Mouse (Mus musculus): ENCODE results near the gene Scarb2.
A peak's percentile ranks its signal among the peaks of the same experiment; 100 is the strongest.
"Not testable (repeated sequence)": the region's sequence is repeated elsewhere in the genome, so short reads cannot be mapped to it uniquely, and the experiment has no call there.

Scarb2 gene

DNA sequence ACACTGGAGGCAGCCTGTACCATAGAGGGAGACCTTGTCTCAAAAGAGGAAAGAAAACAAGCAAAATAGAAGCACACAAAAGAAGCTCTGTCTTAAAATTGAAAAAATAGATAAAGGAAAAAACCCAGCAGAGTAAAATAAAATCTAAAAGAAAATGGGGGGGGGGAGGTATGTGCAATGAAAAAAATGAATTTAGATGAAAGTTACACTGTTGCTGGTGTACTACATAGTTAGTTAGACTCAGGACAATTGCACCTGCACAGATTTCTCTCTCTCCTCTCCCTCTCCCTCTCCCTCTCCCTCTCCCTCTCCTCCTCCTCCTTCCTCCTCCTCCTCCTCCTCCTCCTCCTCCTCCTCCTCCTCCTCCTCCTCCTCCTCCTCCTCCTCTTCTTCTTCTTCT lies at the start of gene Scarb2:
Scarb2 (minus strand) TSS at position 101 of the 400 bp plus-strand sequence.
- peaks cover 2% of the 10 kb centered on the region; the same call in 1 of the 2 replicates for H3K27me3 ChIP-seq (ENCODE audit: insufficient read depth, low read length)
- peaks cover 6% of the 10 kb centered on the region for H3K36me3 ChIP-seq (ENCODE audit: insufficient read depth, low read length)
- no peak for TF ChIP-seq POU5F1 (IDR thresholded peaks at IDR 0.05; ENCODE audit: borderline replicate concordance, low read length)
- no peak for TF ChIP-seq NANOG (IDR thresholded peaks at IDR 0.05; ENCODE audit: borderline replicate concordance, low read length)
- TF ChIP-seq CTCF (conservative IDR thresholded peaks at IDR 0.05; ENCODE audit: low read length), result no peak
- peaks cover 29% of the 10 kb centered on the region for H3K9me3 ChIP-seq (ENCODE audit: low read length)
- peak within 1 kb of the TSS; percentile 92 for H3K4me3 ChIP-seq (replicated peaks; ENCODE audit: low read length)
- peaks cover 37% of the 10 kb centered on the region for H3K4me1 ChIP-seq (replicated peaks; ENCODE audit: low read depth, low read length)

DNA sequence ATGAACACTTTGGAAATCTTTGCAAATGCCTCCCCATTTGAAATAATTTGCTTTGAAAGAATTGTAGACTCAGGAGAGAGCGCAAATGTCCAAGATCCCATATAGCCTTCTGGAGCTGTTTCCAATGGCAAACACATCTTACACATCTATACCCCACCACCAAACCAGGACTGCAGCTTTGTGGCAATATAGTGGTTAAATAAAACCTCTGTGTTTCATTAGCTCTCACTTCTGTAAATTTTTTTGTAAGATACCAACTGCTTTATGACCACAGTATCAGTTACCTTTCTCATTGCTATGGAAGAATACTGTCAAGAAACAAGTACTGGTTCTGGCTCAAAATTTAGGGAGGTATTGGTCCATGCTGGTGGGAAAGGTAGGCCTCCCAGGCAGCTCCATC lies 49.3 kb upstream of the Scarb2 start:
- H3K36me3 ChIP-seq (ENCODE audit: insufficient read depth, low read length), result no peaks in the 10 kb centered on the region
- H3K27me3 ChIP-seq (ENCODE audit: insufficient read depth, low read length), result peaks cover 11% of the 10 kb centered on the region
- H3K4me1 ChIP-seq (replicated peaks; ENCODE audit: low read depth, low read length), result 0 out of 2 replicates have a peak, but pooled peaks cover 4% of the 10 kb centered on the region
- H3K9me3 ChIP-seq (ENCODE audit: low read length), result no peaks in the 10 kb centered on the region
- TF ChIP-seq POU5F1 (IDR thresholded peaks at IDR 0.05; ENCODE audit: borderline replicate concordance, low read length) (no peak), NANOG (IDR thresholded peaks at IDR 0.05; ENCODE audit: borderline replicate concordance, low read length) (no peak), CTCF (conservative IDR thresholded peaks at IDR 0.05; ENCODE audit: low read length) (no peak)
- no peak overlapping the region for H3K4me3 ChIP-seq (replicated peaks; ENCODE audit: low read length)

DNA sequence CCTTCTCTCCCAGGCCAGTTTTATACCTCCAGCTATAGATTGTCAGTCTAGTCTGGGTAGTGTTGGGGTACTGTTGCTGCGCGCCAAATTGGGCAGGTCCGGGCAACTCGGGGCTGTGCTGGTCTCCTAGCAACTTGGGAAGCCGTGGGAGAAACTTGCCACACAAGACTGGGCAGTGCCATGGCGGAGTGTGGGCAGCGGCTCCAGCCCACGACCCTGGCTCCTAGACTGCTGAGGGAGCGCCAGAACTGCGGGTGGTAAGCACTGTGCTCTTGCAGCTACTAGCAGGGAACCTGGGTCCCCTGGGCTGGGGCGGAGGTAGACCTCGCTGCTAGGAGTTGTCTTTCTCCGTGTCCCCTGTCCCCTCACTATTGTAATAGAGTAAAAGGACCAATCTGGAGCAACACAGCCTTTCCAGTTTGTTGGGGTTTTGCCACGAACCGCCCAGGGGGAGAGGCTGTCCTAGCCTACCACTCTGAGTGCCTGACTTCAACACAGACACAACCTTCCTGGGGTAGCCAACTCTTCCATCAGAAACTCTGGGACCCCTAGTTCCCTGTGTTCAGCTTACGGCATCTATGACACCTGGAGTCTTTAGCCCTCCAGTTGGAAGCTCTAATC lies 48.4 kb upstream of the Scarb2 start, which contains the start of gene Fam47e:
Fam47e (plus strand) TSS at position 179 of the 621 bp plus-strand sequence.
- Histone ChIP-seq H3K9me3 (ENCODE audit: low read length) (no peaks in the 10 kb centered on the region), H3K27me3 (ENCODE audit: insufficient read depth, low read length) (peaks cover 5% of the 10 kb centered on the region), H3K4me3 (replicated peaks; ENCODE audit: low read length) (peak within 1 kb of the TSS; percentile 67), H3K36me3 (ENCODE audit: insufficient read depth, low read length) (no peaks in the 10 kb centered on the region), H3K4me1 (replicated peaks; ENCODE audit: low read depth, low read length) (0 out of 2 replicates have a peak, but pooled peaks cover 4% of the 10 kb centered on the region)
- no peak for TF ChIP-seq NANOG (IDR thresholded peaks at IDR 0.05; ENCODE audit: borderline replicate concordance, low read length)
- no peak for TF ChIP-seq POU5F1 (IDR thresholded peaks at IDR 0.05; ENCODE audit: borderline replicate concordance, low read length)
- TF ChIP-seq CTCF (conservative IDR thresholded peaks at IDR 0.05; ENCODE audit: low read length), result no peak

DNA sequence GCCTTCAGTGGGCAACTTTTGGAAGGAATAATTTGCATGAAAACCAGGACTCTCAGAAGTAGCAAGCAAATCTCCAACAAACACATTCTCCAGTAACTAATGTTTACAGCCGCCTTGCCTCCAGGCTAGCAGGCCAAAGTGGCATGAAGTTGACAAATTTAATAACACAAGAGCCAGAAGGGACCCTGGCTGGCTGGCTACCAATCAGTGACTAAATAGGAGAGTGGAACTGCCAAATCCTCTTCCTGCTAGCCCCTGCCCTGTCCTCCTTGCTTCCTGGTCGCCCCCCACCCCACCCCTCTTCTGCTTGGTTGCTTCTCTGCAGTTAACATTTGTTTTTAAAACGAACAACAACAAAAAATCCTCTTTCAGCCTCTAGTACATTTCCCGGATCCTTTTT lies 47.8 kb upstream of the Scarb2 start:
- Histone ChIP-seq H3K27me3 (ENCODE audit: insufficient read depth, low read length) (peaks cover 5% of the 10 kb centered on the region), H3K9me3 (ENCODE audit: low read length) (no peaks in the 10 kb centered on the region), H3K4me1 (replicated peaks; ENCODE audit: low read depth, low read length) (0 out of 2 replicates have a peak, but pooled peaks cover 4% of the 10 kb centered on the region), H3K36me3 (ENCODE audit: insufficient read depth, low read length) (no peaks in the 10 kb centered on the region), H3K4me3 (replicated peaks; ENCODE audit: low read length) (peak overlapping the region; percentile 67)
- TF ChIP-seq POU5F1 (IDR thresholded peaks at IDR 0.05; ENCODE audit: borderline replicate concordance, low read length), result no peak
- TF ChIP-seq NANOG (IDR thresholded peaks at IDR 0.05; ENCODE audit: borderline replicate concordance, low read length), result no peak
- no peak for TF ChIP-seq CTCF (conservative IDR thresholded peaks at IDR 0.05; ENCODE audit: low read length)

DNA sequence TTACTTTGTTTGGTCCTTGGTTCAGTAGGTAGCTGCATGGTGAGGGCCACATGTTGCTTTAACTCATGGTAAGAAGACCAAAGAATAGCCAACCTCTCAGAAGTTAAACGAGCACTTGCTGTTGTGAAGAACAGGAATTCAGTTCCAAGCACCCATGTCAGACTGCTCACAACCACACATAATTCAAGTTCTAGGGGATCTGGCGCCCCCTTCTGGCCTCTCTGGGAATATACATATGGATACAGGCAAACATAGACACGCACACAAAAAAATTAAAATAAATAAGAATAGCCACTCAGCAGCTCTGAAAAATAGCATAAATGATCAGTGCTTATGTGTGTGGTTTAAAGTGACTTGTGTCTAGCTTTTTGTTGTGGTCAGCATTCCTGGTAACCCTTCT lies 47.3 kb upstream of the Scarb2 start:
- Histone ChIP-seq H3K27me3 (ENCODE audit: insufficient read depth, low read length) (peaks cover 5% of the 10 kb centered on the region), H3K4me1 (replicated peaks; ENCODE audit: low read depth, low read length) (0 out of 2 replicates have a peak, but pooled peaks cover 4% of the 10 kb centered on the region), H3K4me3 (replicated peaks; ENCODE audit: low read length) (no peak overlapping the region), H3K9me3 (ENCODE audit: low read length) (no peaks in the 10 kb centered on the region), H3K36me3 (ENCODE audit: insufficient read depth, low read length) (no peaks in the 10 kb centered on the region)
- TF ChIP-seq NANOG (IDR thresholded peaks at IDR 0.05; ENCODE audit: borderline replicate concordance, low read length), result no peak
- TF ChIP-seq CTCF (conservative IDR thresholded peaks at IDR 0.05; ENCODE audit: low read length), result peak; percentile 96
- no peak for TF ChIP-seq POU5F1 (IDR thresholded peaks at IDR 0.05; ENCODE audit: borderline replicate concordance, low read length)

DNA sequence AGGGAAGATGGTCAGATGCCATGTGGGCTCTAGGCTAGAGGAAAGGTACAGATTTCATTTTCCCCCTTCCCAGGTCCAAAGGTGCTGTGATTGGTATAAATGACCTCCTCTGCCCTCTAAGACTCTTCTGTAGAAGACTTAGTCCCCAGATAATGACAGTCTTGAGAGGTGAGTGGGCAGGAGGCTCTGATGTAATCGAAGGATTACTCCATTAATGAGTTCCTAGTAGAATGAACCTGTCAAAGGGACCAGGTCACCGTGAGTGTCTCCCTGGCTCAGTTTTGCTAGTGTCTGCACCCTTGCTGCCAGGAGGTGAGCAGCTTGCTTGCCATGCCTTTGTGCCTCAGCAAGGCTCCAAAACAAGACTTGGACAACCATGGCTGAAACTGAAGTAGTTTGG lies 46.0 kb upstream of the Scarb2 start:
- TF ChIP-seq NANOG (IDR thresholded peaks at IDR 0.05; ENCODE audit: borderline replicate concordance, low read length) (no peak), POU5F1 (IDR thresholded peaks at IDR 0.05; ENCODE audit: borderline replicate concordance, low read length) (no peak), CTCF (conservative IDR thresholded peaks at IDR 0.05; ENCODE audit: low read length) (no peak)
- Histone ChIP-seq H3K4me3 (replicated peaks; ENCODE audit: low read length) (no peak overlapping the region), H3K4me1 (replicated peaks; ENCODE audit: low read depth, low read length) (0 out of 2 replicates have a peak, but pooled peaks cover 4% of the 10 kb centered on the region), H3K36me3 (ENCODE audit: insufficient read depth, low read length) (no peaks in the 10 kb centered on the region), H3K27me3 (ENCODE audit: insufficient read depth, low read length) (peaks cover 5% of the 10 kb centered on the region), H3K9me3 (ENCODE audit: low read length) (no peaks in the 10 kb centered on the region)

DNA sequence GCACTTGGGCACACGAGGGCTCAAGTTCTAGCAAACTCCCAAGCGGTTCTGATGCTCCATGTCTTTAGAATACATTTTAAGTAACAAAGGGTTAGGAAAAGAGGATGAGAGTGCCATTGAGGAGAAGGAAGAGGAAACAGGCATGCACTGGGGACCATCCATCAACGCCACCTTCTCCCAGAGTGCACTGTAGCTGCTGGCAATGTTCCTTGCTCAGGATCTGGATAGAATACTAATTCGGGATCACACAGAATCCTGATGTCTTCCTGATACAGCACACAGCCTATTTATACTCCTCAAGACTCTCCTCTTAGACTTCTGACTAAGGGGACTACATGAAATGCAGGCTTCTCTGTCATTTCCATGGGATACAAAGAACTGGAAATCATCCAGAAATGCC lies 33.1 kb upstream of the Scarb2 start:
- TF ChIP-seq POU5F1 (IDR thresholded peaks at IDR 0.05; ENCODE audit: borderline replicate concordance, low read length), result no peak
- Histone ChIP-seq H3K4me1 (replicated peaks; ENCODE audit: low read depth, low read length) (no peaks in the 10 kb centered on the region), H3K27me3 (ENCODE audit: insufficient read depth, low read length) (no peaks in the 10 kb centered on the region), H3K4me3 (replicated peaks; ENCODE audit: low read length) (no peak overlapping the region), H3K9me3 (ENCODE audit: low read length) (peaks cover 10% of the 10 kb centered on the region), H3K36me3 (ENCODE audit: insufficient read depth, low read length) (no peaks in the 10 kb centered on the region)

DNA sequence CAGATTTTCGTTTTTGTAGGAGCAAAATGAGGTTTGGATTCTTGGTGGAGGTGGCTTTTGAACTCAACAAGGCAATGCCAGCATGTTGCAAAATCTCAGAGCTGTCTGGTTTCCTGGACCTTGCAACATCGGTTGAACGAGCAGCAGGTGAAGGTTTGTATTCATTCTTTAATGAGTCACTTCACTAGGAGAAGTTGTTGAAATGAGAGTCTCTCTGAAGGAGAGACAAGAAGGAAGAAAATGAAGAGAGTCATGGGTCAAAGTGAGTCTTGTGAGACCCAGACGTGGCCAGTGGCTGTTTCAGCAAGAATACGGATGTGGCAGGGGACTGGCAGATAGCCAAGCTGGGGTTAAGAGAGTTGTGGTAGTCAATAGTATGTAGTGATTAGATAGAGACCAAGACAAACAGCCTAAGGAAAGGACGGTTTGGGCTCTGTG lies 18.2 kb upstream of the Scarb2 start:
- TF ChIP-seq POU5F1 (IDR thresholded peaks at IDR 0.05; ENCODE audit: borderline replicate concordance, low read length), result no peak
- no peak for TF ChIP-seq NANOG (IDR thresholded peaks at IDR 0.05; ENCODE audit: borderline replicate concordance, low read length)
- no peak for TF ChIP-seq CTCF (conservative IDR thresholded peaks at IDR 0.05; ENCODE audit: low read length)
- peaks cover 3% of the 10 kb centered on the region for H3K9me3 ChIP-seq (ENCODE audit: low read length)
- no peaks in the 10 kb centered on the region for H3K27me3 ChIP-seq (ENCODE audit: insufficient read depth, low read length)

DNA sequence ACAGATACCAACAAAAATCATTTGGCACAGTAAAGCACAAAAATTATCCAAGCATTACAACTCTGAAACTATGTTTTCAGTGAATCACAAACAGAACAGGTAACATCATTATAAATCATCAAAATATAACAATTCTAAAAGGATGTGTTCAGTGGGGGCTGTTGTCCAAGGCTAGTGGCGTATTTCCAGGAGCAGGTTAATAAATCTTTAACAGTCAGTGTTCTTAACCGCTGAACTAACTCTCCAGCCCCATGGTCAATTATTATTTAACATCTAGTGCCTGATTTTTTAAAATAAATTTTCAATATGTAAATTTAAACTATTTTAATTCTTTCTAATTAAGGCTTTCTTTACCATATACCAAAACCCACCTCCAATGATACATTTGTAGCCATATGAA lies 14.5 kb upstream of the Scarb2 start:
- not testable (repeated sequence) for H3K27me3 ChIP-seq (ENCODE audit: insufficient read depth, low read length); H3K36me3 ChIP-seq (ENCODE audit: insufficient read depth, low read length); H3K4me3 ChIP-seq (replicated peaks; ENCODE audit: low read length); H3K4me1 ChIP-seq (replicated peaks; ENCODE audit: low read depth, low read length); H3K9me3 ChIP-seq (ENCODE audit: low read length)

More for the DNA sequence above, 18.2 kb upstream of the Scarb2 start:
- peaks cover 4% of the 10 kb centered on the region for H3K4me1 ChIP-seq (replicated peaks; ENCODE audit: low read depth, low read length)
- no peaks in the 10 kb centered on the region for H3K36me3 ChIP-seq (ENCODE audit: insufficient read depth, low read length)
- no peak overlapping the region for H3K4me3 ChIP-seq (replicated peaks; ENCODE audit: low read length)

Measured in E14TG2a.4 (cell line).